Mouse (Mus musculus) lung, postnatal 36 days (tissue): ENCODE data around the gene Vmn1r50.
"Not testable (repeated sequence)": the region's sequence is repeated elsewhere in the genome, so short reads cannot be mapped to it uniquely, and the experiment has no call there.

ENCODE experiments used
- DNase-seq: peaks from one replicate; pipeline ENCODE4 v3.0.0; 2022; ENCODE audit warnings: mixed read lengths

Vmn1r50 gene

DNA sequence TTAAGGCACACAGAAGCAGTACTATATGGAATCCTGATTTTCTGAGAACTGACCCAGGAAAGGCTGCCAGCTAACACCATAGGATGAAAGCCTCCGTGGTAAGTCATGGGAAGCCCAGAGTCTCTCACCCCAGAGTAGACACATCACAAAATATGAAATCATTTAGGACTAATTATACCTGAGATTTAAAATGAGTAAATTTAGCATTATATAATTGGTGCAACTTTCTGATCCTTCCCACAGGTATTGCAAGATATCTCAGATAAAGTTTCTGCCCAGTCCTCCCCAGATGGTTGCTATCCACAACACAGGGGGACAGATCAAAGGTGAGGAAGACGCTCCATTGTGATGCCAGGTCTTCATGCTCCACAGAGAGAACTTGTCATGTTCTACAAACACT lies at the start of gene Vmn1r50:
Gene Vmn1r50 (plus strand): TSS at position 301 of the 400 bp plus-strand sequence.
- no peak for DNase-seq

DNA sequence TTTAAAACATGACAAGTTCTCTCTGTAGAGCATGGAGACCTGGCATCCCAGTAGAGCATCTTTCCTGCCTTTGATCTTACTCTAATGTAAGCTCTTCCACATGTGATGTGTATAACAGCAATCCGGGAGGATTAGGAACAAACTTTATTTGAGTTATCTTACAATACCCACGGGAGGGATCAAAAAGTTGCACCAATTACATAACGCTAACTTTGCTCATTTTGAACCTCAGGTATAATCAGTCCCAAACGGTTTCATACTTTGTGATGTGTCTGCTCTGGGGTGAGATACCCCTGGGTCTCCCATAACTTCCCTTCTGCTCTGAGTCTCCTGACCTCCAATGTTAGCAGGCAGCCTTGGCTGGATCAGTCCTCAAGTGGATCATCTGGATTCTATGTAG lies 22.8 kb upstream of the Vmn1r50 start, which contains the start of gene Vmn1r49:
Gene Vmn1r49 (minus strand): TSS at position 101 of the 400 bp plus-strand sequence.
- DNase-seq, result no peak

- DNase-seq, result no peak
Observed at GRCm38 (mm10) chr6:90100566-90100965, 664 bp upstream of the Vmn1r50 start.

GRCm38 (mm10) chr6:90122296-90122695 lies 21.1 kb downstream of the Vmn1r50 start, which contains the start of gene Vmn1r51:
Gene Vmn1r51 (plus strand): TSS chr6:90122596.
- DNase-seq, result not testable (repeated sequence)
